Mouse (Mus musculus): ENCODE results near the gene Ccdc8.

DNA sequence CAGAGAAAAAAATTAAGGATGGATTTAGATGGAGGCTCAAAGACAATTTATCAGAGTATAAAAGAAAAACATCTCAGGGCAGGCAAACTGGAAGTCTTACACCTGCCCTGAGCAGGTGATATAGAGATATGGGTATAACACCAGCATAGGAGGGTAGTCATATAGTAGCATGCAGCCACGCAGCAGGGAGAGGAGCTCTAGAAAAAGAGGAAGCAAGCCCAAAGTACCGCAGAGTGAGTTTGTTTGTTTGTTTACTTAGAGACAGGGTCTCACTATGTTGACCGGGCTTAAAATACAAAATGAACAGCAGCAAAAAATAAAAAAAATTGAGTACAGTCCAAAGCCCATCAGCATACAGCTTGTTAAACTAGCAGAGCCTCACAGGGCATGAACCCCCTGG, 21.3 kb upstream of the Ccdc8 start:
- TF ChIP-seq CTCF (IDR thresholded peaks at IDR 0.05; ENCODE audit: low read depth) (no peak), EP300 (IDR thresholded peaks at IDR 0.05; ENCODE audit: low read depth) (no peak)

All from heart, postnatal 0 days (tissue).